Mouse (Mus musculus) retina, adult 2 months (tissue): Measurements from ENCODE around the gene Gnaq.
"Not testable (repeated sequence)": the region's sequence is repeated elsewhere in the genome, so short reads cannot be mapped to it uniquely, and the experiment has no call there.

Experiments used
- DNase-seq: peaks from one replicate; pipeline ENCODE4 v3.0.0-alpha.2; 2012; ENCODE audit warnings: low read depth, low spot score

Gene Gnaq

GRCm38 (mm10) chr19:16132791-16132864 is at the start of gene Gnaq:
Gnaq (plus strand) TSS chr19:16132831.
- DNase-seq, result no peak

GRCm38 (mm10) chr19:16083981-16084630 is 48.5 kb upstream of the Gnaq start:
- DNase-seq, result not testable (repeated sequence)

DNA sequence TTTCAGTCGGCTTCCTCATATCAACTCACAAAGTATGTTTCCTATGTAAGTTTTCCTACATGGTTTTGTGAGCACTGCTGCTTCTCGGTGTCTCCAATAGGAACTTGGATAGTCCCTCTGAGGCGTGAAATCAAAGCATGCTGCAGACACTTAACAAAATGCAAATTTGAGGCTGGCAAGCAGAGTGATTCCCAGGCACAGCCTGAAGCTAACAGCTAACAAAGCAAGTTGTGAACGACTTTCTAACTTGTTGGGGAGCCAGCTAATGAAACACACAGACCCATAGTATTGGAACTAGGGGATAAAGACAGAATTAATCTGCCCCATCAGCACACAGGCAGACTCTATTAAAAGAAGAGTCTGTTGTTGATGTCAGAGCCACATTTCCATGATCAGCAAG is 47.4 kb upstream of the Gnaq start:
- no peak for DNase-seq

DNA sequence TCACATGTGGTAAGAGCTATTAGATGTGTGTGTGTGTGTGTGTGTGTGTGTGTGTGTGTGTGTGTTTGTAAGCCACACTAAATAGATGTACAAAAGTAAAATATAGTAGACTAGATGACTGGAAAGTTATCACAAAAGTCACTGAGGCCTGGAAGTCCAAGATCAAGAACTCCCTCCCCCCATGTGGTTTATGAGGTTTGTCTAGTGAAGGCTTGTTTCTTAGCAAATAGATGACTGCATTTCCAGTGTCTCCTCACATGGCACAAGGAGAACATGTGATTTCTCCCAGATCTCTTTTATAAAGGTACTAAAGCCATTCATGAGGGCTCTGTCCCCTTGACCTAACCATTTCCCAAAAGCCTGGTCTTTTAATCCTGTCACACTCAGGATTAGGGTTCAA is 46.5 kb upstream of the Gnaq start:
- DNase-seq, result no peak

GRCm38 (mm10) chr19:16086581-16086980 is 46.0 kb upstream of the Gnaq start:
- DNase-seq, result no peak

- no peak for DNase-seq
Measured at GRCm38 (mm10) chr19:16087391-16087790, 45.2 kb upstream of the Gnaq start.

GRCm38 (mm10) chr19:16093616-16094015 is 39.0 kb upstream of the Gnaq start:
- DNase-seq, result no peak

GRCm38 (mm10) chr19:16109901-16110300 is 22.7 kb upstream of the Gnaq start:
- DNase-seq, result no peak

DNA sequence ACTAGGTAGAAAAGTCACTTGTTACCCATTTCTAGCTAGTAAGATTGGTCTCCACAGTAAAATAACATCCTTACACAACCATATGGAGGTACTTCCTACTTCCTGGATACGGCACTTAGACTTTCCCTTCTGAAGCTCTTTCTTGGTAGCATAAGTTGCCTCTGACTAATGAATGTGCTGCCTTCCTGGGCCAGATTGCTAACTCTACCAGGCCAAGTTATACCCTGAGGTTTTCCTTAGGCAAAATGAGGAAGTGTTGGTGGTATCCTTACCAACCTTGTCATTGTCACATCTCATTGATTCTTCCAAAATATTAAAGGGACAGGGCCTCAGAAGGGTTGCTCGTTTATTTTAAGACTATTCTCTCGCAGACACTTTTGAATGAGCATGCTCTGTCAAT is 22.0 kb upstream of the Gnaq start:
- no peak for DNase-seq

GRCm38 (mm10) chr19:16113295-16113694 is 19.3 kb upstream of the Gnaq start:
- no peak for DNase-seq

GRCm38 (mm10) chr19:16118421-16118820 is 14.2 kb upstream of the Gnaq start:
- DNase-seq, result no peak

GRCm38 (mm10) chr19:16121301-16121700 is 11.3 kb upstream of the Gnaq start:
- no peak for DNase-seq

GRCm38 (mm10) chr19:16128715-16129114 is 3.9 kb upstream of the Gnaq start:
- DNase-seq, result no peak

- DNase-seq, result no peak
Measured at GRCm38 (mm10) chr19:16129171-16129570, 3.5 kb upstream of the Gnaq start.

- DNase-seq, result no peak
Measured at GRCm38 (mm10) chr19:16130476-16130875, 2.2 kb upstream of the Gnaq start.

DNA sequence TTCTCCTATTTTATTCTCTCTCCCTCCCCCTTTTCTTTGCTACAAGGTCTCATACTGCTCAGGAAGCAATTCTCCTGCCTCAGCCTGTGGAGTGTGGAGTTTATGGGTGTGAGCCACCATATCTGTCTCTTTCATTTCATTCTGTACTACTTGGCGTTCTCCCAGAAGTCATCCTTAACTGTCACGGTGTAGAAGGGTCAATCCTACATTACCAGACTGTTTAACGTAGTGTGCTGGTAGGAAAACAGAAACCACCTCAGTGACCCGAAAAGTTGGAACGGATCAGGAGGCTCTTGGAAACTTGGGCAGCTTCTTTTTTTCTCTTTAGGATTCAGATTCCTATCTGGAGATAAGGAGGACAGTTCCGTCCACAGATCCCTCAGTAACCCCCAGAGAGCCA is 800 bp upstream of the Gnaq start:
- DNase-seq, result no peak

DNA sequence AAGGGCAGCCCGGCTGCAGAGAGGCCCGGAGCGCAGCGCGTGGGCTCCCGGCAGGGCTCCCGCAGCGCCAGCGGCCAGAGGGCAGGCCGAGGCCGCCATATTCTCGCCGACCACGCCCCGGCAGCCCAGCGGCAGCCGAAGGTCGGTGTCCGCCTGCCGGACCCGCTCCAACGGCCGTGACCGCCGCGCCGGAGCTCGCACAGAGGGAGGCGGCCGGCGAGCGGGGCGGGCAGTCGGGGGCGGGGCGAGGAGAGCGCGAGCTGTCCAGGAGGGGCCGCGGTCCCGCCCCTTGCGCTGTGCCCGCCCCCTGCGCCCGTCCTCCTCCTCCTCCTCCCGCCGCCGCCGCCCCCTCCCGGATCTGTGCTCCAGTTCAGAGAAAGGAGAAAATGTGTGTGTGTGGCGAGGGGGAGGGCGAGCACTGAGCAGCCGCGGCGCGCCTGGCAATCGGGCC is 266 bp upstream of the Gnaq start:
- peak; percentile 75 for DNase-seq

GRCm38 (mm10) chr19:16132865-16133720 is 462 bp downstream of the Gnaq start:
- DNase-seq, result peak; percentile 53

DNA sequence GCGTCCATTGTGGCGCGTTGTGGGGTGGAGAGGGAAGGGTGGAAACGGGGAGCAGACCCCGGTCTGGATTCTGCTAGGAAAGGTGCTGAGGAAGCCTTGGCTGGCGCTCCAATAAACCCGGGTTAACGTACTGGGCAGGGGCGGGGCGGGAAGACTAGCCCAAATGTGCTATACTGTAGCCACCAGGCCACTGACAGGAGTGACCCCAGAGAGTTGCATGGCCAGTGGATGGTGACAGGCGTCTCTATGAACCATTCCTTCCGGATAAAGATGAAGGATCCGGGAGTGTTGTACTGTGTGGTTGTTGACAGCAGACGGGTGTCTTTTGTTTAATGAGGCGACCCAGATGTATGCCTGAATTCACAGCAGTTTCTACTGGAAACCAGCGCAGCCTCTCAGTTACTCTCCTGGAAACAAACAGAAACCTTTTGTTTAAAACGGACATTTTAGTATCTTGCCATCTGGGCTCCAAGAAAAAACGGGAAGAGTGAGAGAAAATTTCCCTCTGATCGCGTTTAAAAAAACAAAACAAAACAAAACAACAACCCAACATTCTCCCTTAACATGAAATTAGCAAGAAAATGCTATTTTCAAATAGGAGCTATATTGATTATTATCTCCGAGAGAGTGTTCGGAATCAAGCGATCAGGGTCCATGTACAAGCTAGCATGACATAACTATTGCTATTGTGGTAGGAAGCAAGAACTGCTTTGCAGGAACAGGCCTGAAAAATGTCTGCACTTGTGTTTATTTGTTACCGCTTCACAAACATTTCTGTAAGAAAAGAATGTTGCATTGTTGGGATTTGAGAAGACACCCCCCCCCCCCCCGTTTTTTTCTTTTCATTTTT is 1.3 kb downstream of the Gnaq start:
- no peak for DNase-seq

DNA sequence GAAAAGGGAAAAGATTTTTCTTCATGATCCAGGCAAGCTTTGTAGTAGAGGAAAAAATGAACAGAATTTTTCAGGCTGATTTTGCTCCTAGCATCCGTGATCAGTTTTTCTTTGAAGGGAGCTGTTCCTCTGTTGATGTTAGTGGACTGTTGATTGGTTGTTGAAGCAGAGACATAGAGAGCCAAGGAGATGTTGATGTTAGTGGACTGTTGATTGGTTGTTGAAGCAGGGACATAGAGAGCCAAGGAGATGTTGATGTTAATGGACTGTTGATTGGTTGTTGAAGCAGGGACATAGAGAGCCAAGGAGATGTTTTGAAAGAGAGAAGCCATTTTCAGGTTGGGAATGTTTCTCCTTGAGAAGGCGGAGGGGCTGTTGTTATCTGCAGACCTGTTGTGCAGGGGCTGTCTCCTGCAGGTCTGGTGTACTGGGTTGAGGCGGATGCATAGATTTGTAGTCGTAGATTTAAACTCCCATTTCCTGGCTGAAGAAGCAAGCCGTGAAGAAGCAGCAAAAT is 5.5 kb downstream of the Gnaq start:
- DNase-seq, result no peak

DNA sequence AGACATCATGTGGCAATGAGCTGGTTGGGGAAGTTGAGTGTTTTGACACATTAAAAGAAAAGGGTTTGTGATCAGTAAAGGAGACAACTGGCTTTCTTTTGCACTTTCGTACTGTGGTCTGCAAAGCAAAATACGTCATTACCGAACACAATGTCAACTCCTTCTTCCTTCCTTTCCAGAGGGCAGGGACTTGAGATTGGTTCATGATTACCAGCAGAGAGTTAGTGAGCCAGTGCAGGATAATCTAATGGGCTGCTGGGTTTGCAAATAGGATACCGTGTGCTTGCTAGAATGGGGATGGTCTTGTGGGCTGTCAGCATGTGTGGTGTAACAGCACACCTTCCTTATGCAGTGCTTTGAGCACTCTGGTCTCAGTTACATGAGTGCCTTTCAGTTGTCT is 8.1 kb downstream of the Gnaq start:
- no peak for DNase-seq

- no peak for DNase-seq
Measured at GRCm38 (mm10) chr19:16141857-16142256, 9.2 kb downstream of the Gnaq start.

GRCm38 (mm10) chr19:16142990-16143389 is 10.4 kb downstream of the Gnaq start:
- no peak for DNase-seq
